Mouse (Mus musculus): ENCODE results near the gene Cby1.

The Cby1 gene

GRCm38 (mm10) chr15:79706603-79707214 lies 47.7 kb downstream of the Cby1 start:
- no peak for DNase-seq (ENCODE audit: low spot score in 2 of 2)

GRCm38 (mm10) chr15:79708229-79708822 lies 49.3 kb downstream of the Cby1 start:
- DNase-seq (ENCODE audit: low spot score in 2 of 2): no peak

DNA sequence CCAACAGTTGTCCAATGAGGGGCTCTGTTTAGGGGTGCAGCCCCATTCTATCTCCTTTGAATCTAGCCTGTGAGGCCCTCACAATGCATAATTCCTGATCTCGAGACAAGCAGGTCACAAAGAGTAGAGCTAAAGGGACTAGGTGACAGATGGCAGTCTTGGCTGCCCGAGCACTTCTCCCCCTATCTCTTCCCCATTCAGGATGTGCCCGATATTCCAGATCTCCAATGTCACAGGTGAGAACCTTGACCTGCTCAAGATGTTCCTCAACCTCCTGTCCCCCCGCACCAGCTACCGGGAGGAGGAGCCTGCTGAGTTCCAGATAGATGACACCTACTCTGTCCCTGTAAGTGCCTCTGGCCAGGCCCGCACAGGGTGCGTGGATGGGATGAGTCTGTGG lies 56.6 kb downstream of the Cby1 start:
- no peak for DNase-seq (ENCODE audit: low spot score in 2 of 2)

DNA sequence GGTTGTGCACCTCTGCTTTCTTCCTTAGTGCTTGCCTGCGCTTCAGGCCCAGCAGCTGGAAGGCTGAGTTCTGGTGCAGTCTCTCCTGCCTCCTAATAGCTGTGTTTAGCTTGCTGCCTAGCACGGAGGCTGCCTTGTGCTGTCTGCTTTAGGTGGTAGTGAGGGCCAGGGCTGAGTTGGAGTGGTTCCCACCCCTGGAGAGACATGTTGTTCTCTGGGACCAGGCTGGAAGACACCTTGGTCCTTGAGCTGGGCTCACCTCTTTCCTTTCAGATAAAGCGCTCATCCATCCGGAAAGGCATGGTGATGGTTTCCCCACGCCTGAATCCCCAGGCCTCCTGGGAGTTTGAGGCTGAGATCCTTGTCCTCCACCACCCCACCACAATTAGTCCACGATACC lies 57.7 kb downstream of the Cby1 start:
- no peak for DNase-seq (ENCODE audit: low spot score in 2 of 2)
